Mouse (Mus musculus) ovary, postnatal 10 days (tissue): ENCODE measurements around the gene Castor2.

Experiments used
- DNase-seq: peaks from one replicate; pipeline ENCODE4 v3.0.0; 2022; ENCODE audit warnings: low spot score

Gene Castor2

DNA sequence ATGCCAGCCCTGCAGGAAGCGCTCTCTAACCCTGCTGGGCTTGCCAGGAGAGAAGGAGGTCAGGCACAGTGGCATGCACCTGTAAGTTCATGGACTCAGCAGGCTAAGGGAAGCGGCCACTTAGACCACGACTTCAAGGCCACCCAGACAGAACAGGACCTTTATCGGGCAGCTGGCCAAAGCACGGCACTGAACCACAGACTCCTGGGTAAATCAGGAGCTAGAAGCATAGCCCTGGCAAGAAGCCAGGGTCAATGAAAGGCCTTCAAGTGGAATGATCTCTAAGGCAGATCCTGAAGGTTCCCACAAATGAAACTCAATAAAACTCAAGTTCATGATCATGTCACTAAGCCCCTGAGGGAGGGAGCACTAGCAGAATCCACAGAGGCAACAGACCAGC is 65.2 kb downstream of the Castor2 start:
- DNase-seq: no peak

GRCm38 (mm10) chr5:134166642-134167041 is 67.1 kb downstream of the Castor2 start:
- no peak for DNase-seq

DNA sequence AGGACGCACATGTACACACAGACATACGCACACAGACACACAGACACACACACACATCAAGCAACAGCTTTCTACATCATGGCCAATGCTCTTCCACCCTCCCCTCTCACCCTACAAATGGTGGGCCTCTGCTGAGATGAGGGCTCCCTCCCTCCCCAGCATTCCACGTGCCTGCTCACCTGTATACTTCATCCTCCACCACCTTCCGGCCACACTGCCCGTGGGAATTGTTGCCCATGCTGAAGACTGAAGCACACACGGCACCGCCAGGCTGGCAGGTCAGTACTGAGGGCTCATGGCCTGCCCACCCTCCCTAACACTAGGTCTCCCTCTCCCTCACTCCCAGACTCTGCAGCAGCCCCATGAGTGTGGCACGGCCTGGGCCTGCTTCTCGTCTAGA is 68.5 kb downstream of the Castor2 start:
- no peak for DNase-seq

DNA sequence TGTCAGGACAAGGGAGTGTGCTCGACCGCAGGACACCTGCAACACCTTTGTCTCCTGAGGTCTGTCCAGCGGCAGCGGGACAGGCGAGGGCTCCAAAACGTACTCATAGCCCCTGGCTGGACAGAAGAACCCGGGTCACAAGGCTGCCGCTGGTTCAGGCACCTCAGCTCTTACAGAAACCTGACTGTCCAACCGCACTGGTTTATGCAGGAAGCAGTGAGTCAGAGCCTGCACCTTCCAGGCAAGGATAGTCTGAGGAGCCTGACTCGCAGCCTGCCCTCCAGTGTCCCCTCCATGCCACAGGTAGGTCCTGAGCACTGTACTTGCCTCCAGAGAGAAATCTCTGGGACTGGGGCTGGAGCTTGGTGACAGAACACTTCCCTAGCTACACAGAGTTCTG is 69.7 kb downstream of the Castor2 start:
- no peak for DNase-seq

- no peak for DNase-seq
Measured at GRCm38 (mm10) chr5:134170167-134170566, 70.7 kb downstream of the Castor2 start.

DNA sequence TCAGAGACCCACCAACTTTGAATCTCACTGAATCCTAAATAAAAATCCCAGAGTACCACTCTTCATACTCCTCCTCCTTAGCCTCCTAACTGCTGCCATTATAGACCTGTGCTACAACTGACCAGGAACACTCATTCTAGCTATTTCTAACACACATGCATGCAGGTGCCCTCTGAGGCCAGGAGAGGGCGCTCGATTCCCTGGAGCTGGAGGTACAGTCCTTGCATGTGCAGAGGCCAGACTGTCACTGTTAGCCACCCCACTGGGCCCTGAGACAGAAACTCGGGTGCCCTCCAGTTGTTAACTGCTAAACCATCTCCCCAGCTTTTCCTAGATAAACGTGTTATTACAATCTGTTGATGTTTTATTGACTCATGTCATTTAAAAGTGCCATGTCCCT is 73.7 kb downstream of the Castor2 start:
- no peak for DNase-seq

GRCm38 (mm10) chr5:134175696-134176095 is 76.2 kb downstream of the Castor2 start:
- no peak for DNase-seq

DNA sequence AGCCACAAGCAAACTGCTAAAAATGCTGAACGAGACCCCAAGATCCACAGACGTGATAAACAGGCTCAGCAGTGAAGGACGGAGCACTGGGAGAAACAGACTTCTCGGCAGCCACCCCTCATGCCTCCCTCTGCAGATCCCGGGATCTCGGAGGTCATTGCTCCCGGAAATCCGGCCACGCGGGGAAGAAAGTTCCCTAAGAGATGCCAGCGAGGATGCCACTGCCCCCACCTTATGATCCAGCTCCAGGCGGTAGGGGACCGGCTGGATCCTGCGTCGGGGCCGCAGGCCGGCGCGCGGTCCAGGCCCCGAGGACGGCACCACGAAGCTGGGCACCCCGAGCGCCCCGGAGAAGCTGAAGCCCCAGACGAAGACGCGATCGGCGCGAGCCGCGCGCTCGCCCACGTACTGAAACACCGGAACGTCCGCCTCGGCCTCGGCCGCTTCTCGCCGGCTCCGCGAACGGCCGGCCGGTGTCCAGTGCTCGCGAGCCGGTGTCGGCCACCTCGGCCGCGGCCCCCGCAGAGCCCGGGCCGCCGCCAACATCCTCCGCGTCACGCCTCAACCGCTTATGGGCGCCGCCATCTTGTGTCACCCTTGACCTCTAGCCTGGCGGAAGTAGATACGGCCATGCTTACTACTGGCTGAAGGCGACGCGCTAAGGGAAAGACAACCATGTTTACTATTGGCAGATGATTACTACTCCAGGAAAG is 76.8 kb downstream of the Castor2 start, which contains the start of gene Rcc1l:
TSS of gene Rcc1l (minus strand) at position 606 of the 713 bp plus-strand sequence.
- DNase-seq: peak; percentile 46

DNA sequence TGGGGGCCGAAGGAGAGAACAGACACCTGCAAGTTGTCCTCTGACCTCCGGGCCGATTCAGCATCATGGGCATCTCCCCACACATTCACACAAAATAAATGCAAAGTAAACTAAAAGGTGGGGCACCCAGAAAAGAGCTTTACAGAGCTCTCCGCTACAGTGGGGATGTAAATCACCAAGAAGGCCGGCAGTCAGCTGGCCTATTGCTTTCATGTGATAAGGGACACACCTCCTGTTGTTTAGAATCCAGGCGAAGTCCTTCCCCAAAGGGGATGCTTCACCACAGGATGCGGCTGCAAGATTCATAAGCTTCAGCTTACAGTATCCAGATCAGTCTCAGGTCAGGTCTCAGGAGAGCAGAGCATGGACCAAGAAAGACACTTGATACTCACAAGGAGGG is 79.0 kb downstream of the Castor2 start:
- no peak for DNase-seq

- DNase-seq: peak; percentile 44
Measured at GRCm38 (mm10) chr5:134179871-134180270, 80.4 kb downstream of the Castor2 start.

DNA sequence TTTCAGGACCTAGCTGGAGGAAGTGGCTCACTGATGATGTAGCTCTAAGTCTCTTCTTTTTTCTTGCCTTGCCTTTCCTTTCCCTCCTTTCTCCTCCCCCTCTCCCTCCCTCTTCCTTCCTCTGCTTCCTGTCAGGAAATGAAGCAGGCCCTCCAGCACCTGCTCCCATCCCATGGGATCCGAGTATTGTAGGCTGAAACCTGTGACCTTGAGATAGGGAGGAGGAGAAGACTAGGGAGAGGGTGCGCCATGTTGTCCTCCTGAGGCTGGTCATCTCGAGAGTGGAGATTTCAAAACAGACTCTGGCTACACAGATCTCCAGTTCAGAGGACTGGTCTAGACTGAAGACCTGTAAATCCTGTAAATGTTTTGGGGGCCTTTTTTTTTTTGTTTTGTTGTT is 82.7 kb downstream of the Castor2 start:
- DNase-seq: no peak

- no peak for DNase-seq
Measured at GRCm38 (mm10) chr5:134182735-134183134, 83.2 kb downstream of the Castor2 start.

DNA sequence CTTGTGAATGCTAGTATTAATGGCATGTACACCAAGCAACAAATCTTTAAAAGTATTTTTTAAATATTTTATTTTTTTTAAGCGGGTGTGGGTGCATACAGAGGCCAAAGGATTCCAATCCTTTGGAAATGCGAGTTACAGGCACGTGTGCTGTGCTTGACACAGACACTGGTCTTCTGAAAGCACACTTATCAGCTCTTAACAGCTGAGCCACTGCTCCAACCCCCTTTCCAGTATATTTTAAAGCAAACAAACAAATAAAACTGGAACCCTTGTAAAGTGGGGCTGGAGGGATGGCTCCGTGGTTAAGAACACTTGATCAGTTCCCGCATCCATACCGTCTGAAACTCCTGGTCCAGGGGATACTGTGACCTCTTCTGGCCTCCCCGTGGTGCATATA is 83.7 kb downstream of the Castor2 start:
- no peak for DNase-seq

DNA sequence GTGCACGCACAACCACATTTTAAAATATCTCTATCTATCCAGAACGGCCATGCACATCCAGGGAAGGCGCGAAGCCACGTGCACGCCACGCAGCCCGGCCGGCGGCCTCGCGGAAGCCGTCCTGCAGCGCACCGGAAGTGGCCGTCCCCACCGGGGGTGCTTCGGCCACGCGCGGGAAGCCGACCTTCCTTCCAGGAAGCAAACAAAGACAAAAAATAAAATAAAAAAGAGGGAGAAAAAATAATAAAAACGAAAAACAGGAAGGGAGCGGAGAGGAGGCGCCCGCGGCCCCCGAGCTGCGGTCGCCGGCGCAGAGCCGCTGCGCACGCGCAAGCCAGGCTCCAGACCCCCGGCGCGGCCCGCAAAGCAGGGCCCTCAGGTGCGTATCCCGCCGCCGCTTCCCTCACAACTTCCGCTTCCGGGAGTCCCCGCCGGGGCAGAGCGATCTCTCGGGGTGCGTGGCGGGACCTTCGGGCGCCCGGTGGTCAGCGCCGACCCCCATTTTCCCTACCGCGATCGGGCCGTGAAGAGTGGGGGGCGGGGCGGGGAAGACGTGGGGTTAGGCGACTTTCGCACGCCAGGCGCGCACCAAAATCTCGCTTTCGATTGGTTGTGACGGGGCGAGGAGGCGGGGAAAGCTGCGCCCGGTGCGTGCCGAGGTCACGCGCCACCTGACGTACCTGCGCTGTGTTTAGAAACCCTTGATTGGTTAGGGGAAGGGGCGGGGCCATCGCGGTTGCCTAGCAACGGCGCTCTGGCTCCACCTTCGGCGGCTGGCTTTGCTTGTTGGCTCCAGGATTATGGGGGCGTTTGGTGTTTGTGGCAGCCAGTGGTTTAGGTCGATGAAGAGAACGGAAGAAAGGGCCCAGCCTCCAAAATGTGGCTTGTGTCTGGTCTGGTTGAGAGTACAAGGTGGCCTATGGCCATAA is 84.6 kb downstream of the Castor2 start, which contains the start of gene Gtf2ird2:
TSS of gene Gtf2ird2 (plus strand) at position 140 of the 929 bp plus-strand sequence.
- DNase-seq: peak; percentile 94

GRCm38 (mm10) chr5:134186059-134186458 is 86.5 kb downstream of the Castor2 start:
- DNase-seq: no peak

DNA sequence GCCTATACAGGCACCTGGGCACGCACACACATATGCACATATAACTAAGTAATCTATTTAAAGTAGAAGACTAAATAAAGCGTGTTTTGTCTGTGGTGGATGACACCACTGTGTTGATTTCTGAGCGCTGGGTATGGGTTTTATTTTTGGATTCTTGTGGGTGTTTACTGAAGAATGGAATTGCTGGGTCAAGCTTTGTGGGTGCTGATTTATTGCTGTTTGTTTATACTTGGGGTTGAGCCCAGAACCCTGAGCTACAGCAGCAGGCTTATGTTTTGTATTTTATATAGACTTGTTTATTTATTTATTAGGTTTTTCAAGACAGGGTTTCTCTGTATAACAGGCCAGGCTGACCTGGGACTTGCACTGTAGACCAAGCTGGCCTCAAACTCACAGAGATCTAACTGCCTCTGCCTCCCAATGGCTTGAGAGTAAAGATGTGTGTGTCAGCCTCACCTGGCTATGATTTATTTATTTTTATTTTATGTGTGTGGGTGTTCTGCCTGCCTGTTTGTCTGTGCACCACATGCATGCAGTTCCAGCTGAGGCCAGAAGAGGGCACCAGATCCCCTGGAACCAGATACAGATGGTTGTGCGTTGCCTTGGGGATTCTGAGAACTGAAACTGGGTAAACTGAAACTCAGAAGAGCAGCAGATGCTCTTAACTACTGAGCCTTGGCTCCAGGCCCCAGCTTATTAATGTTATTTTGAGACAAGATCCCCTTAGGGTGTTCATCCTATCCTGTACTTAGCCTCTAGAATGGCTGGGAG is 87.6 kb downstream of the Castor2 start:
- DNase-seq: no peak

DNA sequence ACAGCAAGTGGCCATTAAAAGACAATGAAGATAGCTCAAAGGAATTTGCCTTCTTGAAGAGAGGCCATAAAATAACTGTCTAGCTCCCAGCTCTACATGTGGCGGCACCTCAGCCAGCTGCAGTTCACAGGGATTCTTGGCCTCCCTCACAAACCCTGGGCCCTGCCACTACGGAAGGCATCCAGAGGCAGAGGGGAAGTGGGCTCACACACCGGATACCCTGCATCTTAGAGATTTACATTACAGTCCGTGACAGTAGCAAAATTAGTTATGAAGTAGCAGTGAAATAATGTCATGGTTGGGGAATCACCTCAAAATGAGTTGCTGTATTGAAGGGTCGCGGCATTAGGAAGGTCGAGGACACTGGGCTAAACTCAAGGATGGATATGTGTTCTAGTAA is 89.1 kb downstream of the Castor2 start:
- no peak for DNase-seq

DNA sequence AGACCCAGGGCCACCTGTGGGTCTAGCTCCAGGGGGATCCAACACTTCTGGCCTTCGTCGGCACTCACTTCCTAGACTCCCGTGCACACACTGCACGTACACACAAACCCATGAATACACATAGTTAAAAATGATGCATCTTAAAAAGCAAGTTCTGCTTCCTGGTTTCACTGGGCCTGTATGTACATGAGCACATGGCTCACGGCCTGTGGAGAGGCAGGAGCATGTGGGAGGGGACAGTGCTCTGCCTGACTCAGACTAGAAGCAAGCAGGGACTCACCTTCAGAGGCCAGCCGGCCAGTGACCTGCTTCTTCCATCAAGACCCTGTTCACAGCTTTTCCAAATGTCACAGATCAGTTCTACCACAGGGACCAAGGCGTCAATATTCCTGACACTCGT is 94.2 kb downstream of the Castor2 start:
- DNase-seq: no peak
